Mouse (Mus musculus): Measurements from ENCODE around the gene Musk. TPM values are rescaled to one million over a fixed set of nuclear protein-coding genes. Genes with fewer than 3 reads are reported as not detected.

Musk gene
- total and polyA plus RNA-seq, 3 experiments, result not detected

GRCm38 (mm10) chr4:58286368-58287090 lies 769 bp downstream of the Musk start:
- TF ChIP-seq ELF1 (IDR thresholded peaks at IDR 0.05; ENCODE audit: low read depth, low read length), result no peak
- TF ChIP-seq ZNF384 (IDR thresholded peaks at IDR 0.05; ENCODE audit: low read depth, low read length), result 0 out of 2 replicates have a peak, but pooled peaks have one; percentile 6
- TF ChIP-seq JUND (IDR thresholded peaks at IDR 0.05; ENCODE audit: low read depth, low read length), result no peak
- no peak for TF ChIP-seq USF1 (IDR thresholded peaks at IDR 0.05; ENCODE audit: low read depth, low read length)
- no peak for TF ChIP-seq RCOR1 (IDR thresholded peaks at IDR 0.05; ENCODE audit: low read depth, low read length)
- Histone ChIP-seq H3K27me3 (ENCODE audit: control insufficient read depth in 1 of 2, insufficient read depth in 2 of 2, low read length in 2 of 2) (no peaks in the 10 kb centered on the region; a peak in 1 of 4 replicates), H3K9me3 (replicated peaks; ENCODE audit: insufficient read depth, low read length) (no peaks in the 10 kb centered on the region), H3K4me3 (ENCODE audit: control insufficient read depth in 1 of 2, insufficient read depth in 1 of 2, low read depth in 2 of 2, low read length in 2 of 2) (no peak overlapping the region), H3K9ac (ENCODE audit: control insufficient read depth, low read depth, low read length, poor library complexity, severe bottlenecking) (no peak overlapping the region), H3K4me1 (ENCODE audit: control insufficient read depth in 1 of 2, insufficient read depth in 2 of 2, low read length in 2 of 2) (0 out of 4 replicates have a peak, but pooled peaks cover 0 to 3% of the 10 kb centered on the region in 2 experiments), H3K27ac (ENCODE audit: control insufficient read depth, low read depth, low read length) (no peak overlapping the region), H3K79me2 (ENCODE audit: control insufficient read depth, insufficient read depth, low read length, poor library complexity) (no peaks in the 10 kb centered on the region), H3K36me3 (ENCODE audit: control insufficient read depth in 1 of 2, insufficient read depth in 2 of 2, low read length in 2 of 2) (no peaks in the 10 kb centered on the region)
- no peak for DNase-seq (ENCODE audit: low read depth, low spot score)

DNA sequence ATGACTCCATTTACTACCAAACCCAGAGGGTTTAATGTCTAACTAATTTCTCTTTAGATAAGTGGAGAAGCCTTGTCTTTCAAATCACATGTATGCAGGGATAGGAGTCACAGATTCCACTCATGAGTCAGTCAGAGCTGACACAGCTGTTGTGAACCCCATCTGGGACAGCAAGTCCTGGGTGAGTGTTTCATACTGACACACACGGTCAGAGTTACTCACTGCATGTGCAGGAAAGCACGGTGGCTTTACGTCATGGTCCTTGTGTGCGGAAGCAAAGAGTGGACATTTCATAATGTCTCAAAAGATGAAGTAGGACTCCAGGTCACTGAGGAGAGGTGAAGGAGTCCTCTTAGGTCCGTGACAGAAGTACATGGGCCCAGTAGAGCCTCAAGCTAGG lies 3.0 kb downstream of the Musk start:
- H3K27ac ChIP-seq (ENCODE audit: control insufficient read depth, low read depth, low read length), result no peak overlapping the region
- no peaks in the 10 kb centered on the region for H3K79me2 ChIP-seq (ENCODE audit: control insufficient read depth, insufficient read depth, low read length, poor library complexity)
- H3K9ac ChIP-seq (ENCODE audit: control insufficient read depth, low read depth, low read length, poor library complexity, severe bottlenecking), result no peak overlapping the region
- H3K4me1 ChIP-seq (ENCODE audit: control insufficient read depth in 1 of 2, insufficient read depth in 2 of 2, low read length in 2 of 2), result no peaks in the 10 kb centered on the region
- no peaks in the 10 kb centered on the region; a peak in 1 of 4 replicates for H3K27me3 ChIP-seq (ENCODE audit: control insufficient read depth in 1 of 2, insufficient read depth in 2 of 2, low read length in 2 of 2)
- DNase-seq (ENCODE audit: low read depth, low spot score), result no peak
- no peaks in the 10 kb centered on the region for H3K9me3 ChIP-seq (replicated peaks; ENCODE audit: insufficient read depth, low read length)
- TF ChIP-seq CTCF (IDR thresholded peaks at IDR 0.05 in 2 of 3, conservative IDR thresholded peaks at IDR 0.05 in 1 of 3; ENCODE audit: control insufficient read depth in 1 of 3, insufficient read depth in 1 of 3, low read depth in 2 of 3, low read length in 3 of 3, poor library complexity in 1 of 3, severe bottlenecking in 1 of 3) (no peak), MXI1 (IDR thresholded peaks at IDR 0.05; ENCODE audit: low read depth, low read length) (no peak), NELFE (IDR thresholded peaks at IDR 0.05; ENCODE audit: low read depth, low read length) (no peak), POLR2AphosphoS2 (IDR thresholded peaks at IDR 0.05; ENCODE audit: low read length) (no peak), ZC3H11A (IDR thresholded peaks at IDR 0.05; ENCODE audit: low read depth, low read length) (no peak), ELF1 (IDR thresholded peaks at IDR 0.05; ENCODE audit: low read depth, low read length) (no peak), NRF1 (IDR thresholded peaks at IDR 0.05; ENCODE audit: insufficient read depth, low read depth, low read length, poor library complexity, severe bottlenecking) (no peak), MEF2A (IDR thresholded peaks at IDR 0.05; ENCODE audit: extremely low read depth, insufficient replicate concordance, low read depth, low read length, poor library complexity, severe bottlenecking) (no peak), USF1 (IDR thresholded peaks at IDR 0.05; ENCODE audit: low read depth, low read length) (no peak), GABPA (IDR thresholded peaks at IDR 0.05; ENCODE audit: low read depth, low read length) (no peak), CHD1 (IDR thresholded peaks at IDR 0.05; ENCODE audit: low read depth, low read length) (no peak), UBTF (IDR thresholded peaks at IDR 0.05; ENCODE audit: borderline replicate concordance, insufficient read depth, low read depth, low read length) (no peak), BHLHE40 (IDR thresholded peaks at IDR 0.05; ENCODE audit: borderline replicate concordance, low read depth, low read length) (no peak), SMC3 (IDR thresholded peaks at IDR 0.05; ENCODE audit: low read depth, low read length) (no peak), GATA1 (IDR thresholded peaks at IDR 0.05; ENCODE audit: low read depth, low read length) (no peak), SIN3A (IDR thresholded peaks at IDR 0.05; ENCODE audit: low read length) (no peak), KAT2A (conservative IDR thresholded peaks at IDR 0.05; ENCODE audit: low read depth, low read length) (no peak), HCFC1 (IDR thresholded peaks at IDR 0.05; ENCODE audit: low read depth, low read length) (no peak)
- no peak overlapping the region for H3K4me3 ChIP-seq (ENCODE audit: control insufficient read depth in 1 of 2, insufficient read depth in 1 of 2, low read depth in 2 of 2, low read length in 2 of 2)
- H3K36me3 ChIP-seq (ENCODE audit: control insufficient read depth in 1 of 2, insufficient read depth in 2 of 2, low read length in 2 of 2), result no peaks in the 10 kb centered on the region
